Mouse (Mus musculus): ENCODE measurements at regions not wholly inside any gene's neighbourhood (a gene's known extent, or its start where the extent isn't known, plus 50 kb on each side); places are given as distances from the start of the nearest gene placed in this dataset.
A peak's percentile ranks its signal among the peaks of the same experiment; 100 is the strongest.

GRCm38 (mm10) chr14:67599734-67600133 lies 1590.7 kb upstream of the Gulo start:
- Histone ChIP-seq H3K4me1 (ENCODE audit: control insufficient read depth, insufficient read depth, low read length) (no peaks in the 10 kb centered on the region), H3K9me3 (replicated peaks; ENCODE audit: control insufficient read depth, insufficient read depth, low read length, poor library complexity, severe bottlenecking) (no peaks in the 10 kb centered on the region), H3K36me3 (ENCODE audit: control insufficient read depth, insufficient read depth, low read length, poor library complexity, severe bottlenecking) (no peaks in the 10 kb centered on the region), H3K4me3 (ENCODE audit: low read depth, low read length) (no peak overlapping the region), H3K27ac (ENCODE audit: insufficient read depth, low read length) (no peak overlapping the region), H3K9ac (ENCODE audit: low read depth, poor library complexity, severe bottlenecking) (no peak overlapping the region), H3K27me3 (ENCODE audit: control insufficient read depth, insufficient read depth, low read length, poor library complexity, severe bottlenecking) (no peaks in the 10 kb centered on the region; the same call in 1 of the 2 replicates)
- TF ChIP-seq EP300 (IDR thresholded peaks at IDR 0.05; ENCODE audit: insufficient read depth, low read depth, low read length) (no peak), CTCF (IDR thresholded peaks at IDR 0.05; ENCODE audit: low read depth, low read length) (peak; percentile 55)

- H3K9me3 ChIP-seq (replicated peaks; ENCODE audit: control insufficient read depth, insufficient read depth, low read length, poor library complexity, severe bottlenecking) = no peaks in the 10 kb centered on the region
- no peak overlapping the region for H3K4me3 ChIP-seq (ENCODE audit: low read depth, low read length)
- H3K27me3 ChIP-seq (ENCODE audit: control insufficient read depth, insufficient read depth, low read length, poor library complexity, severe bottlenecking) = no peaks in the 10 kb centered on the region
- H3K36me3 ChIP-seq (ENCODE audit: control insufficient read depth, insufficient read depth, low read length, poor library complexity, severe bottlenecking) = no peaks in the 10 kb centered on the region
- no peak overlapping the region for H3K9ac ChIP-seq (ENCODE audit: low read depth, poor library complexity, severe bottlenecking)
- no peak for TF ChIP-seq EP300 (IDR thresholded peaks at IDR 0.05; ENCODE audit: insufficient read depth, low read depth, low read length)
- no peak for TF ChIP-seq POLR2A (IDR thresholded peaks at IDR 0.05; ENCODE audit: insufficient read depth, low read length)
- TF ChIP-seq CTCF (IDR thresholded peaks at IDR 0.05; ENCODE audit: low read depth, low read length) = no peak
- no peaks in the 10 kb centered on the region for H3K4me1 ChIP-seq (ENCODE audit: control insufficient read depth, insufficient read depth, low read length)
- no peak overlapping the region for H3K27ac ChIP-seq (ENCODE audit: insufficient read depth, low read length)
Measured at GRCm38 (mm10) chr14:67588627-67589026, 1579.6 kb upstream of the Gulo start.

DNA sequence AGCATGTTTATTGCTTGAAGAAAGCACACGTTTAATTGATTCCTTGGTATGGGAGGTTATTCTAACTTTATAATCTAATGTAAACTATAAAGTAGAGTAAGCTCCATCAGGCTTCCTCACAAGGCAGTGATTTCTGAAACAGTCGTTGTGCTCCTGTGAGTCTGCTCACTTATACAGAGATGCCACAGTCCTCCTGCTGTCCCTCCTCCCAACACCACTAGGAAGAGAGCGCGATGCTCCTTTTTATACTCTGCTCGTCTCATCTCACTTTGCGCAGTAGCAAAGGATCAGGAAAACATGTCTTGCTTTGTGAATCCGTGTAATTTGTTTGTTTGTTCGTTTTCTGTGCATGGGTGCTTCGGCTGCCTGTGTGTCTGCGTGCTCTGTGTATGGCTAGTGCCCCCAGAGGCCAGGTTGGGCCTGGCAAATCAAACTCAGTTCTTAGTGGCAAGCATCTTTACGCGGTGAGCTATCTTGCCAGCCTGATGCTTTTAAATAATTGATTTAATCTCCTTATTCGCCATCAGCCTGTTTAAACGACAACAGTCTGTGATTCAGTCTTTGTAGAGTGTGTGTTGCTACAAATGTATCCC lies 1575.5 kb upstream of the Gulo start:
- H3K27me3 ChIP-seq (ENCODE audit: control insufficient read depth, insufficient read depth, low read length, poor library complexity, severe bottlenecking) = no peaks in the 10 kb centered on the region
- TF ChIP-seq POLR2A (IDR thresholded peaks at IDR 0.05; ENCODE audit: insufficient read depth, low read length) = no peak
- no peak overlapping the region for H3K4me3 ChIP-seq (ENCODE audit: low read depth, low read length)

DNA sequence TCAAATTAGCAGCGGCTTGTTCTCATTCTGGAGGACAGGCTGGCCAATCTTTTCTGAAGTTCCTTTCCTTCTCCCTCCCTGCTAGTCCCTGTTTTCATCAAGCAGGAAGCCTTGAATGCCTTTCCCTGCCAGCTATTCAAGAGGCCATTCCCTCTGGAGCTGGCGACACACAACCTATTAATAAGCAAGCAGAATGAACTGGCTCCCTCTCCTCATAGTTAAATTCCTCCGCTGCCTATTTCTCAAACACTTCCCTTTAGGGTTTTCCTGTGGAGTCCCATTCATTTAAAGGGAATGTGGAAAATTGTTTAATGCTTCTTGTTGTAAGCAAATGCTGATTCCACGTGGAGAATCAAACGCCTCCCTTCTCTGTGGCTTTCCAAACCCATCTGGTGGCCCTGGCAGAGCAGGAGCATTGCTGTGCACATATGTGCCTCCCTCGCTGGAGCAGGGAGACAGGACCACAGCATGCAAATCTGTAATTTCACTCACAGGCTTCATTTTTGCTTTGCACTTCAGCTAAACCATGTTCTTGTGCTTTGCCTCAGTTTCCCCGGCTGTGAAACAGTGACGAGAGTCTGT lies 1573.3 kb upstream of the Gulo start:
- Histone ChIP-seq H3K4me1 (ENCODE audit: control insufficient read depth, insufficient read depth, low read length) (no peaks in the 10 kb centered on the region), H3K36me3 (ENCODE audit: control insufficient read depth, insufficient read depth, low read length, poor library complexity, severe bottlenecking) (no peaks in the 10 kb centered on the region), H3K27me3 (ENCODE audit: control insufficient read depth, insufficient read depth, low read length, poor library complexity, severe bottlenecking) (no peaks in the 10 kb centered on the region), H3K27ac (ENCODE audit: insufficient read depth, low read length) (no peak overlapping the region), H3K9me3 (replicated peaks; ENCODE audit: control insufficient read depth, insufficient read depth, low read length, poor library complexity, severe bottlenecking) (no peaks in the 10 kb centered on the region), H3K9ac (ENCODE audit: low read depth, poor library complexity, severe bottlenecking) (no peak overlapping the region), H3K4me3 (ENCODE audit: low read depth, low read length) (no peak overlapping the region)
- no peak for TF ChIP-seq CTCF (IDR thresholded peaks at IDR 0.05; ENCODE audit: low read depth, low read length)
- no peak for TF ChIP-seq EP300 (IDR thresholded peaks at IDR 0.05; ENCODE audit: insufficient read depth, low read depth, low read length)
- no peak for TF ChIP-seq POLR2A (IDR thresholded peaks at IDR 0.05; ENCODE audit: insufficient read depth, low read length)

More for the DNA sequence above, 1575.5 kb upstream of the Gulo start:
- Histone ChIP-seq H3K27ac (ENCODE audit: insufficient read depth, low read length) (no peak overlapping the region), H3K36me3 (ENCODE audit: control insufficient read depth, insufficient read depth, low read length, poor library complexity, severe bottlenecking) (no peaks in the 10 kb centered on the region), H3K4me1 (ENCODE audit: control insufficient read depth, insufficient read depth, low read length) (no peaks in the 10 kb centered on the region), H3K9me3 (replicated peaks; ENCODE audit: control insufficient read depth, insufficient read depth, low read length, poor library complexity, severe bottlenecking) (no peaks in the 10 kb centered on the region), H3K9ac (ENCODE audit: low read depth, poor library complexity, severe bottlenecking) (no peak overlapping the region)

DNA sequence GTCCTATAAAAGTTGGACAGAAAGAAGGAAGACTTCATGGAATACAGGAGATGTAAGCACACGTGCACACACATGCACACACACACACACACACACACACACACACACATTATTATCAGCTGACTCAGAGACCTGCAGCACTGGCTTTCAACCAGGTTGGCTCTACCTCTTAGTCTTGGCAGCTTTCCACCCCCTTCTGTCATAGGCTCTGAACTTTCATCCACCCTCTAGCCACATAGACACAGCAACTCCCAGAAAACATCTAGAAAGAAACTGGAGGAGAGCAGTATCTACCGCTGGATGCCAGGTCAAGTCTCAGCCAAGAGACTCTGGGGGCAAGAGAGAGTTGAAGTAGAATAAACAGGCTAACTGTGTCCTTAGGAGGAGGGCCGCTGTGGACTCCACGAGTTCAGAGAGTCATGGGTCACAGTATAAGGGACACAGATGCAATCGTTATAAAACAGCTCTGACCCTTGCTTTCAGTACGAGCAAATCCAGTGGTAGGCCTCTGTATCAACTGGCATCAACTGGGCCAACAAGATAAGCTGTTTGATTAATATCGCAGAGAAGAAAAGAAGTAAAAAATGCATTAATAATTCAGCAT lies 1565.4 kb upstream of the Gulo start:
- Histone ChIP-seq H3K36me3 (ENCODE audit: control insufficient read depth, insufficient read depth, low read length, poor library complexity, severe bottlenecking) (no peaks in the 10 kb centered on the region), H3K9me3 (replicated peaks; ENCODE audit: control insufficient read depth, insufficient read depth, low read length, poor library complexity, severe bottlenecking) (no peaks in the 10 kb centered on the region), H3K27me3 (ENCODE audit: control insufficient read depth, insufficient read depth, low read length, poor library complexity, severe bottlenecking) (no peaks in the 10 kb centered on the region), H3K27ac (ENCODE audit: insufficient read depth, low read length) (no peak overlapping the region), H3K4me1 (ENCODE audit: control insufficient read depth, insufficient read depth, low read length) (no peaks in the 10 kb centered on the region), H3K9ac (ENCODE audit: low read depth, poor library complexity, severe bottlenecking) (no peak overlapping the region), H3K4me3 (ENCODE audit: low read depth, low read length) (no peak overlapping the region)
- TF ChIP-seq POLR2A (IDR thresholded peaks at IDR 0.05; ENCODE audit: insufficient read depth, low read length) = no peak
- no peak for TF ChIP-seq EP300 (IDR thresholded peaks at IDR 0.05; ENCODE audit: insufficient read depth, low read depth, low read length)
- no peak for TF ChIP-seq CTCF (IDR thresholded peaks at IDR 0.05; ENCODE audit: low read depth, low read length)

- Histone ChIP-seq H3K9me3 (replicated peaks; ENCODE audit: control insufficient read depth, insufficient read depth, low read length, poor library complexity, severe bottlenecking) (no peaks in the 10 kb centered on the region), H3K4me1 (ENCODE audit: control insufficient read depth, insufficient read depth, low read length) (no peaks in the 10 kb centered on the region), H3K36me3 (ENCODE audit: control insufficient read depth, insufficient read depth, low read length, poor library complexity, severe bottlenecking) (no peaks in the 10 kb centered on the region), H3K9ac (ENCODE audit: low read depth, poor library complexity, severe bottlenecking) (no peak overlapping the region), H3K27me3 (ENCODE audit: control insufficient read depth, insufficient read depth, low read length, poor library complexity, severe bottlenecking) (no peaks in the 10 kb centered on the region), H3K4me3 (ENCODE audit: low read depth, low read length) (no peak overlapping the region), H3K27ac (ENCODE audit: insufficient read depth, low read length) (no peak overlapping the region)
- TF ChIP-seq EP300 (IDR thresholded peaks at IDR 0.05; ENCODE audit: insufficient read depth, low read depth, low read length) = no peak
- TF ChIP-seq CTCF (IDR thresholded peaks at IDR 0.05; ENCODE audit: low read depth, low read length) = no peak
- no peak for TF ChIP-seq POLR2A (IDR thresholded peaks at IDR 0.05; ENCODE audit: insufficient read depth, low read length)
Measured at GRCm38 (mm10) chr14:67573451-67573995, 1564.5 kb upstream of the Gulo start.

Measured in ES-Bruce4 (cell line).